Mouse (Mus musculus) CH12.LX (cell line): Measurements from ENCODE around the gene Cck. TPM values are rescaled to one million over a fixed set of nuclear protein-coding genes. Genes with fewer than 3 reads are reported as not detected.

ENCODE experiments used
- DNase-seq: peaks from one replicate; pipeline ENCODE4 v3.0.0-alpha.2; 2013; ENCODE audit errors: extremely low read depth
- H3K27ac ChIP-seq: 2 replicates; pipeline ENCODE4 v1.5.1; 2012; ENCODE audit warnings: low read depth, mild to moderate bottlenecking, control low read depth, moderate library complexity; ENCODE audit not compliant: insufficient read depth
- H3K27me3 ChIP-seq: replicated peaks from 2 replicates; pipeline ENCODE3; 2012; ENCODE audit warnings: inconsistent platforms
- H3K36me3 ChIP-seq, 2 experiments: replicated peaks in 1 of 2; 2 replicates each; pipeline versions ENCODE3 to v1.6.1; 2012; ENCODE audit warnings: inconsistent platforms in 1 of 2, low read length in 1 of 2, mild to moderate bottlenecking in 1 of 2, mixed read lengths in 1 of 2, moderate library complexity in 1 of 2; ENCODE audit not compliant: control insufficient read depth in 1 of 2, insufficient read depth in 1 of 2
- H3K4me1 ChIP-seq, 2 experiments: 2 replicates each; pipeline ENCODE4 v1.6.1; 2012; ENCODE audit warnings: inconsistent platforms in 1 of 2, moderate library complexity in 1 of 2; ENCODE audit not compliant: insufficient read depth in 2 of 2, control insufficient read depth in 1 of 2
- H3K4me2 ChIP-seq: 2 replicates; pipeline ENCODE4 v1.6.1; 2012; ENCODE audit warnings: low read depth, mild to moderate bottlenecking, control low read depth; ENCODE audit not compliant: poor library complexity, insufficient read depth, severe bottlenecking
- H3K4me3 ChIP-seq, 3 experiments: fragments of 150-350 bp in 1 of 3; sonication (generic) in 1 of 3; replicated peaks in 1 of 3; 2 replicates each; pipeline versions ENCODE3 to v1.5.1; 2011 to 2012; ENCODE audit warnings: low read depth in 2 of 3, low read length in 2 of 3, mild to moderate bottlenecking in 2 of 3, moderate library complexity in 2 of 3, control low read depth in 1 of 3, improper control_type of control experiment in 1 of 3, inconsistent platforms in 1 of 3, mixed read lengths in 1 of 3; ENCODE audit not compliant: poor library complexity in 1 of 3
- H3K79me2 ChIP-seq: replicated peaks from 2 replicates; pipeline ENCODE4 v1.6.1; 2012; ENCODE audit warnings: mild to moderate bottlenecking, moderate library complexity; ENCODE audit not compliant: control insufficient read depth, poor library complexity, insufficient read depth, severe bottlenecking; ENCODE audit errors: extremely low read depth
- H3K9ac ChIP-seq: 2 replicates; pipeline ENCODE4 v1.6.1; 2012; ENCODE audit warnings: low read depth, mild to moderate bottlenecking, control low read depth, moderate library complexity; ENCODE audit not compliant: insufficient read depth
- H3K9me3 ChIP-seq: replicated peaks from 2 replicates; pipeline ENCODE3; 2012; ENCODE audit warnings: low read length, inconsistent platforms, mixed read lengths
- CHD2 ChIP-seq: IDR thresholded peaks from 2 replicates; pipeline ENCODE4 v1.6.1; 2011; ENCODE audit warnings: low read length, improper control_type of control experiment
- GABPA ChIP-seq: IDR thresholded peaks from 2 replicates; pipeline ENCODE4 v1.6.1; 2012; ENCODE audit warnings: low read depth, low read length, improper control_type of control experiment, inconsistent platforms; ENCODE audit not compliant: insufficient replicate concordance
- MXI1 ChIP-seq: IDR thresholded peaks from 2 replicates; pipeline ENCODE4 v1.6.1; 2011; ENCODE audit warnings: mild to moderate bottlenecking, low read depth, low read length, improper control_type of control experiment
- PAX5 ChIP-seq: IDR thresholded peaks from 2 replicates; pipeline ENCODE4 v1.6.1; 2012; ENCODE audit warnings: low read length, inconsistent platforms, mixed read lengths
- RAD21 ChIP-seq: IDR thresholded peaks from 2 replicates; pipeline ENCODE4 v1.6.1; 2011; ENCODE audit warnings: low read depth, mild to moderate bottlenecking, low read length, improper control_type of control experiment, moderate library complexity
- ZC3H11A ChIP-seq: IDR thresholded peaks from 2 replicates; pipeline ENCODE4 v1.6.1; 2012; ENCODE audit warnings: low read depth, mild to moderate bottlenecking, inconsistent platforms, low read length, improper control_type of control experiment
- dilution Hi-C: fragments of 300-500 bp; cut with MboI; formaldehyde crosslinking; loops from 2 replicates; pipeline ENCODE4 v1.14.3; 2020; ENCODE audit warnings: low sequenced_read_pairs; ENCODE audit not compliant: extremely low pct_unique_long_range_greater_than_20kb, extremely low pct_ligation_motif_present
- in situ Hi-C: fragments of 300-500 bp; cut with MboI; formaldehyde crosslinking; loops from 3 replicates; pipeline ENCODE4 v1.14.3; 2019; ENCODE audit warnings: low sequenced_read_pairs, low pct_ligation_motif_present, low pct_unique_long_range_greater_than_20kb, mixed read lengths
- polyA plus RNA-seq: library from polyadenylated mRNA; unstranded; fragments of >175 nt; gene quantifications from 2 replicates; pipeline ENCODE4 v1.2.1, GENCODE M21; 2012; ENCODE audit warnings: low read depth; ENCODE audit not compliant: insufficient read length
- total RNA-seq, 2 experiments: library from RNA; depleted of rRNA; stranded (reverse); fragments of 300-350 nt in 1 of 2; fragments of >200 nt in 1 of 2; gene quantifications; 2 replicates each; pipeline ENCODE4 v1.2.3; 2012 to 2014

Cck gene
- total and polyA plus RNA-seq, 3 experiments = not detected

DNA sequence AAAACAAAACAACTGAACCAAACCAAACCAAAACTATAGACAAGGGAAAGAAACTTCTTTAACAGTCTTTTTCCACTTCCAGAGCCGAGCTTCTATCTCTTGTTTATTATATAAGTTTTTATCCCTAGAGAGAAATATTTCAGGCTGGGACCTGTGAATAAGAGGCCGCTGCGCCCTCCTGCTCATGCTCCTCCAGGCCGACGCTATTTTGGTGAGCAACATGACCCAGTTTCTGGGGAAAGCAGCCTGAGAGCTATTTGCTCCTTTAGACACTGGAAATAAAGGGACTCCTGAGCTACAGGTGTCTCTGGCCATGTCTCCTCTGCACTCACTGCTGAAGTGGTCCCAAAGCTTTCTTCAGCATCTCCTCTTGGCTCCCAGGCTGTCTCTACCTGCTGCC is 24.6 kb upstream of the Cck start:
- H3K4me1 ChIP-seq = no peaks in the 10 kb centered on the region
- in situ Hi-C loops = no loop called here
- DNase-seq = no peak
- H3K36me3 ChIP-seq = no peaks in the 10 kb centered on the region
- peaks cover 48% of the 10 kb centered on the region for H3K27me3 ChIP-seq
- dilution Hi-C loops = no loop called here
- peaks cover 2% of the 10 kb centered on the region for H3K9me3 ChIP-seq
- H3K4me2 ChIP-seq = no peak overlapping the region
- no peaks in the 10 kb centered on the region for H3K79me2 ChIP-seq
- H3K27ac ChIP-seq = no peak overlapping the region
- no peak overlapping the region for H3K4me3 ChIP-seq
- no peak overlapping the region for H3K9ac ChIP-seq
- TF ChIP-seq PAX5 (no peak), ZC3H11A (no peak), RAD21 (no peak), MXI1 (no peak)
- TF ChIP-seq, all 38 proteins: peak for 0

DNA sequence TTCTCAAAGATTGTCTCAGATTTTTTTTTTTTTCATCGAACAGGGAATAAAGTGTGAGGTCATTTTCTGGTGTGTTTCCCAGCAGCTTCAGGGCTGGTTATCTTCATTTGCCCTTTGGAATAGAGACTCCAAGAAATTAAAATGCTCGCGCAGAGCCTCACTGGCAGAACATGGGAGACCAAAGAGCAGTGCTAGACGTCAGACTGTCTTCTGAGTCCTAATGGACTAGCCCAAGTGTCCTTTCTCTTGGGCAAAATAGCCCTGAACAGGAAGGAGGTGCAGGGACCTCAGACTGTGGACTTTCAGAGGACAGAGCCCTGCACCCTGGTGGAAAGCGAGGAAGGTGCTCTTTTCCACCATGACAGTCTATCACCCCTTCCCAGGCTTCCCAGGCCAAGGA is 19.0 kb upstream of the Cck start:
- Histone ChIP-seq H3K27me3 (peaks cover 20% of the 10 kb centered on the region), H3K36me3 (no peaks in the 10 kb centered on the region), H3K79me2 (no peaks in the 10 kb centered on the region), H3K4me2 (no peak overlapping the region), H3K9me3 (no peaks in the 10 kb centered on the region), H3K4me1 (no peaks in the 10 kb centered on the region), H3K4me3 (no peak overlapping the region), H3K9ac (no peak overlapping the region), H3K27ac (no peak overlapping the region)
- no peak for DNase-seq
- dilution Hi-C loops (no loop called here), in situ Hi-C loops (no loop called here)
- TF ChIP-seq MXI1 = no peak

DNA sequence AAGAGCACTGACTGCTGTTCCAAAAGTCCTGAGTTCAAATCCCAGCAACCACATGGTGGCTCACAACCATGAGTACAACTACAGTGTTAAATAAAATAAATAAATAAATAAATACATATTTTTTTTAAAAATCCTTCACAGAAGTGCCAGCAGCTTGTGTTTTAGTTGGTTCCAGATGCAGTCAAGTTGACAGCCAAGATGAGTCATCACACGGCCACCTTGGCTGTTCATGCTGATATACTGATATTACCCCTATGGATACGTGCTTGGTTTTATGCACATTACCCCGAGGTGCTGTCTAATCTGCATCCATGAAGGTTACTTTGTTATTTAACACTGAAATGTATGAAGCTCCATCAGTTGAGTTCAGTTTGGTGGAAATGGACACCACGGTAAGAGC is 16.4 kb upstream of the Cck start:
- no peak for TF ChIP-seq GABPA
- TF ChIP-seq RAD21 = no peak
- no peak for TF ChIP-seq CHD2
- peaks cover 17% of the 10 kb centered on the region for H3K27me3 ChIP-seq
- no peak overlapping the region for H3K27ac ChIP-seq
- H3K4me2 ChIP-seq = no peak overlapping the region
- in situ Hi-C loops (no loop called here), dilution Hi-C loops (no loop called here)
- no peaks in the 10 kb centered on the region for H3K9me3 ChIP-seq
- DNase-seq = no peak
- H3K4me3 ChIP-seq = no peak overlapping the region
- H3K4me1 ChIP-seq = no peaks in the 10 kb centered on the region
- H3K36me3 ChIP-seq = no peaks in the 10 kb centered on the region
- no peak overlapping the region for H3K9ac ChIP-seq
- H3K79me2 ChIP-seq = no peaks in the 10 kb centered on the region
